Mouse (Mus musculus) R1 (cell line): ENCODE data around the gene Ceacam15.
A peak's percentile ranks its signal among the peaks of the same experiment; 100 is the strongest.

Experiments
- DNase-seq: peaks from one replicate; pipeline ENCODE4 v3.0.0-alpha.2; 2018; ENCODE audit warnings: low read depth, low spot score

Ceacam15 gene

DNA sequence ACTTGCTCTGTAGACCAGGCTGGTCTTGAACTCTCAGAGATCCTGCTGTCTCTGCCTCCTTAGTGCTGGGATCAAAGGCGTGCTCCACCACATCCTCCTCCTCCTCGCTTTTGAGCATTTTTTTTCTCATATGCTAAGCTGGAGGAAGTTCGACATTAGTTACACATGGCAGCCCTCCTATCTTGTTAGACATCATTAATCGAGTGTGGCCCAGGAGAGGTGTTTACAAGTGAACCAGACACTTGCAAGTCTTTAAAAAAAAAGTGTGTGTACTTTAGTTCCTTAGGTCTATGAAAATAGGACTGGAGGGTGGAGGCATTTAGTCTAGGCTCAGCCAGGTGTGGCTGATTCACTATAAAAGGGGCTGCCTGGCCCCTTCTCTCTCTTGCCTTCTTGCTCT, 44.5 kb downstream of the Ceacam15 start:
- DNase-seq, result no peak

DNA sequence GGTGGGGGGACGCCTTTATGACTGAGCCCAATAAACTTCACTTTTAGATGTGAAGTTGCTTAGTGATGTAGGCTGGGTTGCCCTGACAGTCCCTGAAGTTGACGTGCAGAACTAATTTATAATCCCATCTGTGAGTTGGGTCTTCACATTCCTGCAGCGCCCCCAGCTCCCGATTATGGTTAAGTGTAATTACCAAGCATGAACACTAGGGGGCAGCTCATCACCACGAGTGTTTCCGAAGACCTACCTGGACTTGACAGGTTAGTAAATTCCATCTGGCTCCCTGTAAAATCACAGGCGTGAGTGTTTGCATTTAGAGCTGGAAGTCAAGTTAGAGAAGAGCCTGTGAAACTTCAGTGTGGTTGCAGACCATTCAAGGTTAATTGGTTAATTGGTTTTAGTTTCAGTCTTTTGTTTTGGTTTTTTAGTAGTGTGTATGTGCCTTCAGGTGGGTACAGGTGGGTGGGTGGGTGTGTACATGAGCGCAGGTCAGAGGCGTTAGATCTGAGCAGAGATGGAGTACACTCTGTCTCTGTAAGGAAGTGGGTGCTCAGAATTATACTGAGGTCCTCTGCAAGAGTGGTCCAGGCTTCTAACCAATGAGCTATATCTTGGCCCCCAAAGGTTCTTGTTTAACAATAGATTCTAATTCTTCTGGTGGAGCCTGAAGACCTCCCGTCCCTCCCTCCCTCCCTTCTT, 45.8 kb downstream of the Ceacam15 start:
- peak; percentile 77 for DNase-seq

DNA sequence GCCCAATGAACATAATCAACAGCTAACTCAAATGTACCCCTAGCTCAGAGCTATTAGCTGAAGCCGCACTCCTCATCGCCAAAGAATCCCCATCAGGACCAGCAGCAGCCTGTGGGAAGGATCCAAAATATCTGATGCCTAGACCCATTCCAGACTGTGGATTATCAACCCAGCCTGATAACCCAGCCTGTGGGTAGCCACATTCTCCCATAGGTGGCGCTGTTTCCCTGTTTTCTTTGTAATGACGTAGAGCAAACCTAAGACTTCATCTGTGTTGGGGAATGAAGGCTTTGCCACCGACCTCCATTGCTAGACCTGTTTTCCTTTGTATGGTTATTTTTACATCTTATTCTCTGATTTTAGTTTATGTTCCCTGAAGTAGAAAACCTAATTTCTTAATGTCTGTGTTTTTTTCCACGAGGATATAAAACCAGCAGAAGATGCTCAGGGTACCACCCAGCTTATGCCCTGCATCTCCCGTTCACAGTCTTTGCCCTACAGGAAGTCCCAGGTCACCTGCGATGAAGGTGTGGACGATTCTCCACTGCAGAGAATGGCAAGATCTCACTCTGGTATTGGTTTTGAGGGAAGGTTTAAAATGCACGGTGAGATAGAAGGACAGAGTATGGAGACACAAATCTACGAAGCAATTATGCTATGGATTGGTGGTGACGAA, 47.3 kb downstream of the Ceacam15 start:
- DNase-seq, result peak; percentile 77

DNA sequence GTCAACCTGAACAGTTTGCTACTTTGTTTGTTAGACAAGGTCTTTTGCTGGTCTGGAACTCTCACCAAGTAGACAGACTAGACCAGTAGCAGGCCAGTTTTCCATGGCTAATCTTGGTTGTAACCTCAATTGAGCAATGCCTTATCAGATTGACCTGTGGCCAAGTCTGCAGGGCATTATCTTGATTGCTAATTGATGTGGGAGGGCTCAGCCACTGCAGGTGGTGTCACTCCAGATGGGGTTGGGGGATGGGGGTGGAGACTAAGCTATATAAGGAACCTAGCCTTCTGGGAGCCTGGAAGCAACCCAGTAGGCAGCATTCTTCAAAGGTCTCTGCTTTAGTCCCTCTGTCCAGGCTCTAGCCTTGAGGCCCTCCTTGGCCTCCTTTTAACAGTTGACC, 51.8 kb downstream of the Ceacam15 start:
- peak; percentile 68 for DNase-seq

DNA sequence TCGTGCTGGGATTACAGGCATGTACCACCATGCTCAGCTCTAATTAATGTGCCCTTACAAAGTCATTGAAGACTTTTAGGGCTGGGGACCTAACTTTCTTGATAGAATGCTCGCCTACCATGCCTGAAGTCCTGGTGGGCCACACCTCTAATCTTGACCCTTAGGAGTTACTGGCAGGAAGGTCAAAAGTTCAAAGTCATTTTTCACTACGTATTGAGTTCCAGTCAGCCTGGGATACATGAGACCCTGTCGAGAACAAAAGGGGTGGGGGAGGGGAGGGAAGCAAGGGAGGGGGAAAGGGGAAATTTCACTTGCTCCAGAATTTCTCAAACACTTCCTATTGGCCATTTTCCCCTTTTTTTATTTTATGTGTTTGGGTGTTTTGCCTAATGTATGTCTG, 52.4 kb downstream of the Ceacam15 start:
- peak; percentile 82 for DNase-seq
